Mouse (Mus musculus) hindbrain, embryonic 16.5 days (tissue): ENCODE measurements around the gene Stk25. TPM values are rescaled to one million over a fixed set of nuclear protein-coding genes. Genes with fewer than 3 reads are reported as not detected.

Experiments
- ATAC-seq: fragments of 200-750 bp; cut with Nextera tagmentation; 2 replicates; pipeline ENCODE4 v1.8.0; 2017; ENCODE audit warnings: moderate TSS enrichment, moderate library complexity
- H3K27ac ChIP-seq: fragments of 300-500 bp; sonication (generic); 2 replicates; pipeline ENCODE4 v1.5.1; 2014; ENCODE audit warnings: low read depth, mild to moderate bottlenecking, control low read depth, low read length, moderate library complexity
- H3K27me3 ChIP-seq: fragments of 300-500 bp; sonication (generic); replicated peaks from 2 replicates; pipeline ENCODE4 v1.6.1; 2014; ENCODE audit warnings: low read length; ENCODE audit not compliant: control insufficient read depth, insufficient read depth
- H3K36me3 ChIP-seq: fragments of 300-500 bp; sonication (generic); 2 replicates; pipeline ENCODE4 v1.6.1; 2014; ENCODE audit warnings: mild to moderate bottlenecking, low read length, moderate library complexity, mixed read lengths; ENCODE audit not compliant: control insufficient read depth, insufficient read depth
- H3K4me1 ChIP-seq: fragments of 300-500 bp; sonication (generic); 2 replicates; pipeline ENCODE4 v1.6.1; 2014; ENCODE audit warnings: low read depth, low read length; ENCODE audit not compliant: control insufficient read depth, insufficient read depth
- H3K4me2 ChIP-seq: fragments of 300-500 bp; sonication (generic); 2 replicates; pipeline ENCODE4 v1.6.1; 2014; ENCODE audit warnings: mild to moderate bottlenecking, low read length, control low read depth, moderate library complexity
- H3K4me3 ChIP-seq: fragments of 300-500 bp; sonication (generic); 2 replicates; pipeline ENCODE4 v1.5.1; 2014; ENCODE audit warnings: mild to moderate bottlenecking, low read length, control low read depth, moderate library complexity
- H3K9ac ChIP-seq: fragments of 300-500 bp; sonication (generic); 2 replicates; pipeline ENCODE4 v1.6.1; 2014; ENCODE audit warnings: low read depth, mild to moderate bottlenecking, control low read depth, low read length, moderate library complexity
- H3K9me3 ChIP-seq: fragments of 300-500 bp; sonication (generic); 2 replicates; pipeline ENCODE4 v1.6.1; 2014; ENCODE audit warnings: mild to moderate bottlenecking, low read length, moderate library complexity; ENCODE audit not compliant: control insufficient read depth
- WGBS: fragments of 180-500 bp; shearing (Covaris S2); extraction: QIAGEN DNeasy Blood & Tissue Kit; methylation state at CpG from one replicate; pipeline ENCODE4 v1.1.7; 2014; 5-methylcytosine and 5-hydroxymethylcytosine counted together
- polyA plus RNA-seq: library from polyadenylated mRNA; unstranded; fragments of >200 nt; fragmentation: Nextera tagmentation; extraction: Ambion mirVana; gene quantifications from 2 replicates; pipeline ENCODE4 v1.2.1, GENCODE M21; 2015

Stk25 gene
- polyA plus RNA-seq, 1 experiment from 2014 or later: 347 TPM

DNA sequence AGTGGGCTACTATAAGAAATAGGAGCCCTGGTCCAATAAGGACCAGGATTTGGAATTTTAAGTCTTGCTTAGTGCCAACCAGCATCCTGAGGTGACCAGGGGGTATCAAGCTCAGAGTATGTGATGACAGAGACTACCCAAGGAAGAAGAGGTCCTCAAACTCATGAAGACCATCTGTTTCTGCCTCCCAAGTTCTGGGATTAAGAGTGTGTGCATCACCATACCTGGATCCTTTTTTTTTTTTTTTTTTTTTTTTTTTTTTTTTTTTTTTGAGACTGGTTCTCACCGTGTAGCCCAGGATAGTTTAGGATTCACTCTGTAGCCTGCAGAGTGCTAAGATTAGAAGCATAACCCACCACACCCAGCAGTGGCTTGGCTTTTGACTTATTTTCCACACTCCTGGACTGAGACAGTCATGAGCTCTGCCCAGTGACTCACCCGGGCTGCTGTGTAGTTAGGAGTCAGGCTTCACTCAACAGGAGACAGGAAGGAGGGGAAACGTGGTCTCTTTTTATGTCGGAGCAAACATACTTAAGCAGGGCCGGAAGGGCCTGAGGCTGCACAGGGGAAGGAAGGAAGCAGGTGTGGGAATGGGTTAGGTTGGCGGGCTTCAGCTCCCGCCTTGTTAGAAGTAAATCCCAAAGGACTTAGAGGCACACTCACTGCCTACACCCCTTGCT lies 21.6 kb upstream of the Stk25 start:
- no peaks in the 10 kb centered on the region for H3K36me3 ChIP-seq
- H3K9ac ChIP-seq: no peak overlapping the region
- no peak overlapping the region for H3K27ac ChIP-seq
- H3K4me1 ChIP-seq: no peaks in the 10 kb centered on the region; the same call in 1 of the 2 replicates
- no peaks in the 10 kb centered on the region for H3K9me3 ChIP-seq
- no peaks in the 10 kb centered on the region for H3K27me3 ChIP-seq
- H3K4me2 ChIP-seq: no peak overlapping the region
- no peak for ATAC-seq
- 75% methylated on average over 6 of the region's 7 CpGs for WGBS
- H3K4me3 ChIP-seq: no peak overlapping the region

DNA sequence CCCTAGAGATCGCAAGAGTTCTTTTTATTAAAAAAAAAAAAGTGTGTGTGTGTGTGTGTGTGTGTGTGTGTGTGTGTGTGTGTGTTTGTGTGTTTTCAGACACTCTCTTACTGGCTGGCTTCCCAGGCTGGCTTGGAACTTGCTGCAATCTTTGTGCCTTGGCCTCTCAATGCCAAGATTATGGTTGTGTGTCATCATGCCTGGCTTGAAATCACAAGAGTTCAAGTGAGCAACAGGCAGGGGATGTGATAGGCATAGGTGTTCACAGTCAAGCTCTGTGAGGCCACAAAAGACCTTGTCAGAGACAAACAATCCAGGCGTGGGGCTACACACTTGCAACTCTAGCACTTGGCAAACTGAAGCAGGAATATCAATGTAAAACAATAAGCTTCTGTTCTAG lies 19.9 kb upstream of the Stk25 start:
- H3K4me3 ChIP-seq: no peak overlapping the region
- ATAC-seq: no peak
- H3K36me3 ChIP-seq: no peaks in the 10 kb centered on the region
- H3K9me3 ChIP-seq: no peaks in the 10 kb centered on the region
- H3K4me2 ChIP-seq: no peak overlapping the region
- H3K4me1 ChIP-seq: no peaks in the 10 kb centered on the region
- WGBS: 69% methylated on average over 2 of the region's 2 CpGs
- H3K27me3 ChIP-seq: no peaks in the 10 kb centered on the region
- no peak overlapping the region for H3K27ac ChIP-seq
- H3K9ac ChIP-seq: no peak overlapping the region

DNA sequence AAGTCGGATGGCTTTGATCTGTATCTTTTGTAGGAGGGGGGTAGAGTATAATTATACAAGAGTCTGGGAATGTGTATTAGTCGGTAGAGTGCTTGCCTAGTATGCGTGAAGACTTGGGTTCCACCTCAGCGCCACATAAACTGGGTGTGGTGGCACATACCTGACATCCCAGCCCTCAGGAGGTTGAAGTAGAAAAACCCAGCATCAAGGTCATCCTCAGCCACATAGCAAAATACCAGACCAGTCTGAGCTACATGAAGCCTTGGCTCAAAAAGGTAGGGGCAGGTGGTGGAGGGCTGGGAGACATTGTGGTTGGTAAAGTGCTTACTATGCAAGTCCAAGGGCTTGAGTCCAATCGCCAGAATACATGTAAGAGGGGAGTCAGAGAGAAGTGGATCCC lies 14.2 kb upstream of the Stk25 start:
- 93% methylated on average over 5 of the region's 5 CpGs for WGBS
- no peak for ATAC-seq
- no peaks in the 10 kb centered on the region for H3K9me3 ChIP-seq

DNA sequence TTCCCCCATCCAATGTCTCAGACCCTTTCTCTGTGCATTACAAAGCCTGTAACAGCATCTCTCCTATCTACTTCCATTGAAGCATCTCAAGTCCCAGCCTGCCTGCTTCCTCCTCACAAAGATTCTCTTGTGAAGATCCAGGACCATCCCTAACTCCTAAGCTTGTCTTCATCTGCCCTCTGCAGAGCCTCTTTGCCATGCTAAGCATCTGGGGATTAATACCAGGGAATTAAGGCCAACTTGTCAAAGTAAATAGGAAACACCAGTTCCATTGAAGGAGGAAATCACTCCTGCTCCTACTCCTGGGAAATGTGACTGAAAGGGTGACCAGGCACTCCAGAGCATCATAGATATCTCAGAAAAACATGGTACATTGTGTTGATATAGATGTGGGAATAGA lies 11.5 kb upstream of the Stk25 start:
- Histone ChIP-seq H3K27ac (no peak overlapping the region), H3K27me3 (no peaks in the 10 kb centered on the region), H3K9ac (no peak overlapping the region), H3K4me3 (no peak overlapping the region), H3K4me1 (no peaks in the 10 kb centered on the region), H3K4me2 (no peak overlapping the region), H3K36me3 (no peaks in the 10 kb centered on the region), H3K9me3 (no peaks in the 10 kb centered on the region)
- no peak for ATAC-seq

More for the DNA sequence above, 14.2 kb upstream of the Stk25 start:
- Histone ChIP-seq H3K4me3 (no peak overlapping the region), H3K4me2 (no peak overlapping the region), H3K4me1 (no peaks in the 10 kb centered on the region), H3K36me3 (no peaks in the 10 kb centered on the region), H3K9ac (no peak overlapping the region), H3K27ac (no peak overlapping the region), H3K27me3 (no peaks in the 10 kb centered on the region)

DNA sequence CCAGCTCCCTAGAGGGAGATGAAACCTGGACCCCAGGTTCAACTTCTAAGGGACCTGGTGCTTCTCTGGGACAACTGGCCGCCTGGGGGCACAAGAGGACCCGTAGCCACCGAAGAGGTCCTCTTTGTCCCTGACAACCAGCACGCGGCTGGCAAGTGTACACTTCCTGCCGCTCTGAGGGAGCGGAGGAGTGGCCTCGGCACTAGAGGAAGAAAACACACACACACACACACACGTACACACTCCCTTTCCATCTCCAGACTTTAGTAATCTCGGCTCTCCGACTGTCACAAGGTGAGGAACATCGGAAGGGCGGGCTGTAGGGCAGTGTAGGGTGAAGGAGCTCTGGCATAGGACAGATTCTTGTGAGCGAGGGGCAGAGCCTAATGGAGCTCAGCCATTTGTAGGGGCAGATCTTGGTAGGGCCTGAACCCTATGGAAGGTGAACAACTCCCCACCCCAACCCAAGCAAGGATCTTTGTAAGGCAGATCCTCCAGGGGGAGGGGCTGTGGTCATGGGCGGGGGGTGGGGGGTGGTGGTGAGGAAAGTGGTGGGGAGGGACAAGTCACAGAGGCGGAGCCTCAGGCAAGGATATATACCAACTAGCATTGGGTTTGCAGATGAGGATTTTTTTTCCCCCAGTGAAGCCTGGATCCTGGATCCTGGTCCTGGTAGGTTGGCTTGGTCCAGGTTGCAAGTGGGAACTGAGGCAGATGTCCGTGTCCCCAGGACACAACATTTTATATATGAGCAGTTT lies 10.5 kb upstream of the Stk25 start:
- Histone ChIP-seq H3K4me3 (peak overlapping the region; percentile 39), H3K27me3 (no peaks in the 10 kb centered on the region), H3K4me1 (no peaks in the 10 kb centered on the region), H3K9ac (peak overlapping the region; percentile 57), H3K9me3 (no peaks in the 10 kb centered on the region), H3K36me3 (no peaks in the 10 kb centered on the region), H3K4me2 (peak overlapping the region; percentile 67), H3K27ac (peak overlapping the region; percentile 26; the same call in 1 of the 2 replicates)
- 12% methylated on average over 17 of the region's 17 CpGs for WGBS
- ATAC-seq: peak; percentile 91

DNA sequence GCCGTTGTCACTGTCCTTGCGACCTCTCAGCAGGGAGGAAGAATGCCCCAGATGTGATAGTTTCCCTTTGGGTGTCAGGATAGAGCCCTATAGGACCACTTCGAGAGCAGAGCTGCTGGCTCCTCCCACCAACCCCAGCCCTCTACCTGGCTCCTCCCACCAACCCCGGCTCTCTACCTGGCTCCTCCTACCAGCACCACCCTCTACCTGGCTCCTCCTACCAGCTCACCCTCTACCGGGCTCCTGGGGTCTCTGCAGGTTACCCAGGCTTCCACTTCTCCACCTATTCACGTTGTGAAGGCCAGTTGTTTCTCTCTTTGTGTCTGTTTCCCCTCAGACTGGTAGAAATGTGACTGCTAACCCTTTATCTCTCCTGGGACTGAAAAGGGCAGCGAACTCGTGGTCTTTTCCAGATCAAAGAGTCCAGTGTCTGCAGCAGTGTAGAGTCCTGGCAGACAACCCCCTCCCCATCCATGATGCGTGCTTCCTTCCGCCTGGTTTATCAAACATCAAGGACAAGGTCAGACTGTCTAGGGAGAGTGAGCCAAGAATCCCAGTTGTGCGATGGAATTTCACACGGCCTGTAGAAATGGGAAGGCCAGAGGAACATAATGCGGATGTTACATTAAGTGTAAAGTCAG lies 9.4 kb upstream of the Stk25 start:
- 29% methylated on average over 11 of the region's 13 CpGs for WGBS
- Histone ChIP-seq H3K9ac (no peak overlapping the region), H3K27me3 (no peaks in the 10 kb centered on the region), H3K4me3 (no peak overlapping the region), H3K36me3 (no peaks in the 10 kb centered on the region), H3K27ac (no peak overlapping the region), H3K9me3 (no peaks in the 10 kb centered on the region), H3K4me2 (no peak overlapping the region), H3K4me1 (no peaks in the 10 kb centered on the region)
- no peak for ATAC-seq

DNA sequence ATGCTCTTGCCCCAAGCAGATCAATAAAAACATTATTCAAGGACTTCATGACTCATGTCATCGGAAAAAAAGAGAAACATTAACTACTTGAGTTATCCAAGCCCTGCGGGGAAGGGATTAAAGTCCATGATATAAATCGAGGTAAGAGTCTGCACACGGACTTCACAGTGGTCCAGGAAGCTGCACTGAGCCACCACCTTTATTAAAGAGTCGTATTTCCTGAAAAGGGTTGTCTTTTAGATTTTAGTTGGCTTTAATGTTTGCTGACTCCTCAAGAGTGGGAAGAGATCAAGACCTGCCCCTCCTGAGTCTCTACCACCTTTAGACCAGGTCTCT lies 1.5 kb downstream of the Stk25 start:
- no peak overlapping the region for H3K9ac ChIP-seq
- H3K36me3 ChIP-seq: no peaks in the 10 kb centered on the region
- H3K27ac ChIP-seq: no peak overlapping the region
- no peaks in the 10 kb centered on the region for H3K9me3 ChIP-seq
- H3K4me2 ChIP-seq: no peak overlapping the region
- H3K27me3 ChIP-seq: no peaks in the 10 kb centered on the region
- no peak for ATAC-seq
- WGBS: 88% methylated on average over 5 of the region's 5 CpGs
- H3K4me3 ChIP-seq: no peak overlapping the region
- H3K4me1 ChIP-seq: no peaks in the 10 kb centered on the region

DNA sequence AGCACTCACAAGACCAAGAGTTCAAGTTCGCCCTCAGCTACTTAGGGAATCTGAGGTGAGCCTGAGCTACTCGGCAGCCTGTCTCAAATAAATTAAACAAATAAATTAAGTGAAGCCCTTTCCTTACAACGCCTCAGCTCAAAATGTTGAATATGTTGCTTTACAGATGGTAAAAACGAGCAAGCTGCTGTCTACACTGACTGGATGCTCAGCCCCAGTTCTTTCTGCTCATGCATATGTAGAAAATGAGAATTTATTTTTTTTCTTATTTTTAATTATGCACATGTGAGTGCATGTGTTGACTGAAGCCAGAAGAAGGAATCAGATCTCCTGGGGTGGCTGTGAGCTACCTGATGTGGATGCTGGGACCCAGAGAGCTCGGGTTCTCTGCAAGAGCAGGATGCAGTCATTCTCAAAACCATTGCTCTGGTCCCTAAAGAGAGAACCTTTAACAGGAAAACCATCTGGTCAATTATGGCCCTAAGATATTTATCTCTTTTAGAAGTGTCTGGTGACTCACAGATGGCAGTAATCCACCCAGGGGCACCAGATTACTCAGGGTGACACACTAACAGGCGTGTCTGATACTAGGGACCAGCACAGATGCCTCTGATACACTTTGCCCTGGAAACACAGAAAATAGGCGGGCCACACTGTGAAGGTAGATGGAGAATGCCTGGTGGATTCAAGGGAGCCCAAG lies 2.0 kb downstream of the Stk25 start:
- no peak overlapping the region for H3K4me2 ChIP-seq
- no peaks in the 10 kb centered on the region for H3K9me3 ChIP-seq
- H3K4me3 ChIP-seq: no peak overlapping the region
- no peaks in the 10 kb centered on the region for H3K36me3 ChIP-seq
- WGBS: 75% methylated on average over 7 of the region's 7 CpGs
- H3K27me3 ChIP-seq: no peaks in the 10 kb centered on the region
- no peak for ATAC-seq
- H3K4me1 ChIP-seq: no peaks in the 10 kb centered on the region
- H3K27ac ChIP-seq: no peak overlapping the region
- H3K9ac ChIP-seq: no peak overlapping the region

DNA sequence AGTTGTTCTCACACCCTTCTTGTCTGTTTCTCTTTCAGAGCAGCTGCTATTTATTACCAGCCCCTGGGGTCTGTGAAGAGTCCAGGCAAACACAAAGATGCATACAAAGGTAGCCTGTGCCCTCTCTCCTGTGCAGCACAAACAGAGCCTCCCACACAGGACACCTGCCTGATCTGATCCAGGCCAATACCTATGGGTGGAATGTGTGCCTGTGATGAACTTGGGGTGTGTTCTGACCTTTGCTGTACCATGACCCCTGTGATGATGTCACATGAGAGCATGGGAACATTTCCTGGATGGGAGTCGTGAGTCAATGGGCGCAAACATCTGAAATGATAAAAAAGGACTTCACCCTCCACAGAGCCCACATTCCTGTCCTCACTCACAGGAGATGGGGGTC lies 3.7 kb downstream of the Stk25 start:
- H3K9ac ChIP-seq: no peak overlapping the region
- 87% methylated on average over 2 of the region's 2 CpGs for WGBS
- no peak for ATAC-seq
- no peaks in the 10 kb centered on the region for H3K27me3 ChIP-seq
- H3K36me3 ChIP-seq: no peaks in the 10 kb centered on the region
- H3K4me2 ChIP-seq: no peak overlapping the region
- no peaks in the 10 kb centered on the region for H3K9me3 ChIP-seq
- no peak overlapping the region for H3K4me3 ChIP-seq
- no peaks in the 10 kb centered on the region for H3K4me1 ChIP-seq
- H3K27ac ChIP-seq: no peak overlapping the region
